18 mouse cellular contexts compared by ENCODE assay signal in the genomic region with DNA sequence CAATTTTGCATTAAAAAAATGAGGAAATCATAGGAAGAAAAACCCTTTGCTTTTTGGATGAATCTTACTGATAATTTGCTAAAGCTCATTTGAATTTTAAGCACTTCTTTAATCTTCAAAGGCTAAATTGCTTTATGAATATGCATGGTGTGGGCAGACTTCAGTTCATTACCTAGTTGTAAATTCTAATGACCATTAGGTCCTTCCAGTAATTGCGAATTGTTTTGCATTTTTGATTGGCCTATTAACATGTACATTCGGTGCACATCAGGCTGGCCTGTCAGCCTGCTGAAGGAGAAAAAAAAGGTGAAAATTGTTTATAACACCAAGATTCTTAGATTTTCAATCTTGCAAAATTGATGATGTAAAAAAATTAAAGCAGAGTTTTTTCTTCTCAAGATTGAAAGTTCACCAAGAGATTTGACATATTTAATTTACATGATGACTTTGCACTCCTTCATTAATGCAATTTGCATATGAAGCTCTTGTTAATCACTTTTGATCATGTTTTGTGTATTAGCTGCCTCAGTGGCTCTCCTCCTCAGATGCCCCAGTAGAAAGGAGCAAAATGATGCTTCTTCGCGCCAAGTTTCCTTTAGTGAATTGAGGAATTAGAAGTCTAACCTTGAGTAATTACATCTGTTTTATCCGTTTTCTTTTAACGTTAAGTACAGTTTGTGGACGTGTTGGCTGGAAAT. TPM values are rescaled to one million over a fixed set of nuclear protein-coding genes. Genes with fewer than 3 reads are reported as not detected.
DNase-seq lines count a peak whose midpoint lies in the region; ATAC-seq and TF ChIP-seq lines count a peak whose summit lies in the region.
"Had no signal": no experiment of that assay in that cellular context is flagged by ENCODE, and none has a peak within 500 bp of the region (broad histone marks: within the 10 kb centered on the region; RNA-seq: fewer than 3 reads in every experiment).

No protein-coding gene starts in this region.

- no peaks in the 10 kb centered on the region for H3K27me3 ChIP-seq in intestine, embryonic 14.5 days (replicated peaks; ENCODE audit: control insufficient read depth, insufficient read depth, low read length)
- no peaks in the 10 kb centered on the region for H3K27me3 ChIP-seq in intestine, embryonic 15.5 days (replicated peaks)
- H3K27me3 ChIP-seq in MEL (ENCODE audit: control insufficient read depth in 1 of 2, insufficient read depth in 2 of 2, low read length in 2 of 2): no peaks in the 10 kb centered on the region
- no peaks in the 10 kb centered on the region for H3K27me3 ChIP-seq in forebrain, embryonic 13.5 days
- H3K27me3 ChIP-seq in limb, embryonic 14.5 days (ENCODE audit: control insufficient read depth, insufficient read depth, low read length): no peaks in the 10 kb centered on the region

- peak overlapping the region; percentile 33; the same call in 1 of the 2 replicates for H3K4me2 ChIP-seq in intestine, embryonic 14.5 days (ENCODE audit: low read length)
- H3K4me2 ChIP-seq in intestine, embryonic 15.5 days (replicated peaks): no peak overlapping the region
- H3K4me2 ChIP-seq in forebrain, embryonic 13.5 days: peak overlapping the region; percentile 56
- H3K4me2 ChIP-seq in limb, embryonic 14.5 days (replicated peaks; ENCODE audit: low read depth, low read length, severe bottlenecking): 0 out of 2 replicates have a peak overlapping the region, but pooled peaks have one; percentile 2

- TF ChIP-seq POLR2A in MEL (IDR thresholded peaks at IDR 0.05; ENCODE audit: control insufficient read depth in 1 of 2, insufficient read depth in 1 of 2, low read depth in 1 of 2, low read length in 2 of 2, poor library complexity in 1 of 2): no peak
- TF ChIP-seq POLR2A in limb, embryonic 14.5 days (IDR thresholded peaks at IDR 0.05; ENCODE audit: borderline replicate concordance, extremely low read depth, insufficient read depth, insufficient read length): no peak

- peaks cover 81% of the 10 kb centered on the region for H3K79me2 ChIP-seq in MEL (ENCODE audit: control insufficient read depth, insufficient read depth, low read length, poor library complexity)

- TF ChIP-seq RAD21 in MEL (IDR thresholded peaks at IDR 0.05; ENCODE audit: low read depth, low read length): no peak

- H3K9ac ChIP-seq in intestine, embryonic 14.5 days (ENCODE audit: low read length): no peak overlapping the region
- H3K9ac ChIP-seq in intestine, embryonic 15.5 days: no peak overlapping the region
- H3K9ac ChIP-seq in MEL (ENCODE audit: control insufficient read depth, low read depth, low read length, poor library complexity, severe bottlenecking): no peak overlapping the region
- peak overlapping the region; percentile 65; the same call in 1 of the 2 replicates for H3K9ac ChIP-seq in forebrain, embryonic 13.5 days
- H3K9ac ChIP-seq in limb, embryonic 14.5 days (ENCODE audit: low read depth, low read length, severe bottlenecking): no peak overlapping the region

- TF ChIP-seq CTCF in MEL (IDR thresholded peaks at IDR 0.05 in 2 of 3, conservative IDR thresholded peaks at IDR 0.05 in 1 of 3; ENCODE audit: control insufficient read depth in 1 of 3, insufficient read depth in 1 of 3, low read depth in 2 of 3, low read length in 3 of 3, poor library complexity in 1 of 3, severe bottlenecking in 1 of 3): no peak

- no peak overlapping the region for H3K4me3 ChIP-seq in intestine, embryonic 14.5 days (ENCODE audit: low read depth, low read length)
- H3K4me3 ChIP-seq in intestine, embryonic 15.5 days (replicated peaks): no peak overlapping the region
- H3K4me3 ChIP-seq in MEL (ENCODE audit: control insufficient read depth in 1 of 2, insufficient read depth in 1 of 2, low read depth in 2 of 2, low read length in 2 of 2): no peak overlapping the region
- peak overlapping the region; percentile 23; the same call in 1 of the 2 replicates for H3K4me3 ChIP-seq in forebrain, embryonic 13.5 days
- no peak overlapping the region for H3K4me3 ChIP-seq in limb, embryonic 14.5 days (replicated peaks; ENCODE audit: low read length)

- TF ChIP-seq EP300 in MEL (IDR thresholded peaks at IDR 0.05; ENCODE audit: low read depth in 1 of 2, low read length in 2 of 2): peak in 1 of 2 experiments; percentile 26; a peak in 1 of 4 replicates

- peaks cover 60% of the 10 kb centered on the region for H3K4me1 ChIP-seq in intestine, embryonic 14.5 days (replicated peaks; ENCODE audit: control insufficient read depth, insufficient read depth, low read length)
- peaks cover 30% of the 10 kb centered on the region for H3K4me1 ChIP-seq in intestine, embryonic 15.5 days (replicated peaks)
- H3K4me1 ChIP-seq in MEL (ENCODE audit: control insufficient read depth in 1 of 2, insufficient read depth in 2 of 2, low read length in 2 of 2): peaks cover 42 to 45% of the 10 kb centered on the region in 2 experiments
- peaks cover 97% of the 10 kb centered on the region for H3K4me1 ChIP-seq in forebrain, embryonic 13.5 days
- H3K4me1 ChIP-seq in limb, embryonic 14.5 days (ENCODE audit: control insufficient read depth, insufficient read depth, low read length): peaks cover 81% of the 10 kb centered on the region

- WGBS in intestine, embryonic 14.5 days: 67% methylated on average over 7 of the region's 7 CpGs
- WGBS in intestine, embryonic 15.5 days: 68% methylated on average over 7 of the region's 7 CpGs
- 18% methylated on average over 7 of the region's 7 CpGs for WGBS in forebrain, embryonic 13.5 days
- 42% methylated on average over 7 of the region's 7 CpGs for WGBS in limb, embryonic 14.5 days

- no peak for ATAC-seq in intestine, embryonic 14.5 days (replicated peaks; ENCODE audit: low FRiP score, low TSS enrichment, low read depth)
- ATAC-seq in intestine, embryonic 15.5 days: no peak
- ATAC-seq in forebrain, embryonic 13.5 days: peak; percentile 75
- ATAC-seq in limb, embryonic 14.5 days (ENCODE audit: low FRiP score, low read depth): no peak
- ATAC-seq in erythroid progenitor cell, adult 5-6 weeks (replicated peaks; ENCODE audit: low FRiP score, poor library complexity, severe bottlenecking): no peak
- ATAC-seq: activated CD4-positive, CD25-positive, alpha-beta regulatory T cell, adult 4 months; inflammation-experienced regulatory T-cells, adult 6 months; lung, postnatal 0 days had no signal

- H3K27ac ChIP-seq in intestine, embryonic 14.5 days (ENCODE audit: low read depth): no peak overlapping the region
- no peak overlapping the region for H3K27ac ChIP-seq in intestine, embryonic 15.5 days
- H3K27ac ChIP-seq in MEL (ENCODE audit: control insufficient read depth, low read depth, low read length): 0 out of 2 replicates have a peak overlapping the region, but pooled peaks have one; percentile 17
- H3K27ac ChIP-seq in forebrain, embryonic 13.5 days: peak overlapping the region; percentile 93
- no peak overlapping the region for H3K27ac ChIP-seq in limb, embryonic 14.5 days (replicated peaks; ENCODE audit: low read depth, low read length)

- DNase-seq in intestine, embryonic 14.5 days (ENCODE audit: low spot score): no peak
- no peak for DNase-seq in MEL (ENCODE audit: low read depth, low spot score)
- DNase-seq in limb, embryonic 14.5 days (ENCODE audit: low spot score): no peak
- DNase-seq in adrenal gland, postnatal 36 days: no peak
- DNase-seq in cerebellum, adult 11-12 months: no peak
- DNase-seq: cerebellum, adult 9-11 months; right cerebral cortex, adult 18-20 months; thymus, postnatal 36 days had no signal

- H3K36me3 ChIP-seq in intestine, embryonic 14.5 days (ENCODE audit: control insufficient read depth, insufficient read depth, low read length): peaks cover 3% of the 10 kb centered on the region; the same call in 1 of the 2 replicates
- no peaks in the 10 kb centered on the region for H3K36me3 ChIP-seq in intestine, embryonic 15.5 days
- peaks cover 40 to 82% of the 10 kb centered on the region in 2 experiments for H3K36me3 ChIP-seq in MEL (ENCODE audit: control insufficient read depth in 1 of 2, insufficient read depth in 2 of 2, low read length in 2 of 2)
- H3K36me3 ChIP-seq in forebrain, embryonic 13.5 days (ENCODE audit: poor library complexity, severe bottlenecking): peaks cover 7% of the 10 kb centered on the region; the same call in 1 of the 2 replicates
- H3K36me3 ChIP-seq in limb, embryonic 14.5 days (ENCODE audit: control insufficient read depth, insufficient read depth, low read length): peaks cover 13% of the 10 kb centered on the region; the same call in 1 of the 2 replicates

- H3K9me3 ChIP-seq in intestine, embryonic 14.5 days (ENCODE audit: control insufficient read depth, low read length): no peaks in the 10 kb centered on the region
- no peaks in the 10 kb centered on the region for H3K9me3 ChIP-seq in intestine, embryonic 15.5 days
- H3K9me3 ChIP-seq in MEL (replicated peaks; ENCODE audit: insufficient read depth, low read length): no peaks in the 10 kb centered on the region
- no peaks in the 10 kb centered on the region for H3K9me3 ChIP-seq in forebrain, embryonic 13.5 days (replicated peaks)
- H3K9me3 ChIP-seq in limb, embryonic 14.5 days (ENCODE audit: control insufficient read depth, low read length): no peaks in the 10 kb centered on the region
- H3K9me3 ChIP-seq: G1E had no signal

RNA-seq across cellular contexts. Expression of gene Bcl11a, which starts 17.9 kb away (rescaled TPM):
- 29.1 and 29.6 TPM in 2 replicates for polyA plus RNA-seq in intestine, embryonic 14.5 days (2014; fragmentation: Nextera tagmentation; extraction: Ambion mirVana)
- 17.3 and 19.7 TPM in 2 replicates for polyA plus RNA-seq in intestine, embryonic 15.5 days (2015; fragmentation: Nextera tagmentation; extraction: Ambion mirVana)
- 37.0 and 43.8 TPM in 2 replicates for total RNA-seq in MEL (2012; rRNA removed)
- polyA plus RNA-seq in MEL (2012; ENCODE audit: insufficient read depth in 1 of 2, insufficient read length in 2 of 2, low read depth in 1 of 2, low replicate concordance in 2 of 2, missing spikeins in 1 of 2): 100 to 1,000 TPM in 1 of 2 experiments, 10 to 100 TPM in 1; 83.8 to 112 TPM
- 159 and 161 TPM in 2 replicates for polyA plus RNA-seq in forebrain, embryonic 13.5 days (2015; fragmentation: Nextera tagmentation; extraction: Ambion mirVana)
- polyA plus RNA-seq in limb, embryonic 14.5 days (2012; rRNA removed): 33.8 and 38.2 TPM in 2 replicates
- 61.7 and 74.9 TPM in 2 replicates for polyA plus RNA-seq in limb, embryonic 14.5 days (2014; fragmentation: Nextera tagmentation; extraction: Ambion mirVana)
- total RNA-seq in erythroid progenitor cell, adult 5-6 weeks (2015; ENCODE audit: low replicate concordance): 20.5 and 23.5 TPM in 2 replicates
- 7.4 and 12.9 TPM in 2 replicates for total RNA-seq in erythroid progenitor cell, adult 5-6 weeks (2017; ENCODE audit: low replicate concordance)
- total RNA-seq in adrenal gland, postnatal 36 days (2021): 1 to 10 TPM; 4.9 to 5.4 TPM

RNA-seq across cellular contexts. Expression of gene A830031A19Rik, which starts 21.0 kb away (rescaled TPM):
- not detected in 2 replicates for polyA plus RNA-seq in intestine, embryonic 14.5 days (2014; fragmentation: Nextera tagmentation; extraction: Ambion mirVana)
- not detected in 2 replicates for polyA plus RNA-seq in intestine, embryonic 15.5 days (2015; fragmentation: Nextera tagmentation; extraction: Ambion mirVana)
- total RNA-seq in MEL (2012; rRNA removed): not detected in 2 replicates
- polyA plus RNA-seq in MEL (2012; ENCODE audit: insufficient read depth in 1 of 2, insufficient read length in 2 of 2, low read depth in 1 of 2, low replicate concordance in 2 of 2, missing spikeins in 1 of 2): not detected
- not detected in 2 replicates for polyA plus RNA-seq in forebrain, embryonic 13.5 days (2015; fragmentation: Nextera tagmentation; extraction: Ambion mirVana)
- 0.19 TPM in 1 of 2 replicates, not detected in the other for polyA plus RNA-seq in limb, embryonic 14.5 days (2012; rRNA removed)
- polyA plus RNA-seq in limb, embryonic 14.5 days (2014; fragmentation: Nextera tagmentation; extraction: Ambion mirVana): not detected in 2 replicates
- not detected in 2 replicates for total RNA-seq in erythroid progenitor cell, adult 5-6 weeks (2015; ENCODE audit: low replicate concordance)
- not detected in 2 replicates for total RNA-seq in erythroid progenitor cell, adult 5-6 weeks (2017; ENCODE audit: low replicate concordance)
- total RNA-seq in adrenal gland, postnatal 36 days (2021): not detected
- total RNA-seq: gastrocnemius, adult 18-20 months had no signal
- polyA plus RNA-seq: activated CD4-positive, CD25-positive, alpha-beta regulatory T cell, adult 4 months; embryonic facial prominence, embryonic 11.5 days; G1E; heart, embryonic 14.5 days; inflammation-experienced regulatory T-cells, adult 6 months; lung, postnatal 0 days had no signal

Comparison
In these comparisons a context has a peak if more than half of its experiments do, and no peak if none do; other contexts are left out.
1. H3K27ac ChIP-seq: peak in MEL (single experiment) and forebrain, embryonic 13.5 days (single experiment); none in intestine, embryonic 14.5 days (single experiment), intestine, embryonic 15.5 days (single experiment) and limb, embryonic 14.5 days (single experiment).